ENCODE assay signal across 10 mouse cellular contexts in the genomic region with DNA sequence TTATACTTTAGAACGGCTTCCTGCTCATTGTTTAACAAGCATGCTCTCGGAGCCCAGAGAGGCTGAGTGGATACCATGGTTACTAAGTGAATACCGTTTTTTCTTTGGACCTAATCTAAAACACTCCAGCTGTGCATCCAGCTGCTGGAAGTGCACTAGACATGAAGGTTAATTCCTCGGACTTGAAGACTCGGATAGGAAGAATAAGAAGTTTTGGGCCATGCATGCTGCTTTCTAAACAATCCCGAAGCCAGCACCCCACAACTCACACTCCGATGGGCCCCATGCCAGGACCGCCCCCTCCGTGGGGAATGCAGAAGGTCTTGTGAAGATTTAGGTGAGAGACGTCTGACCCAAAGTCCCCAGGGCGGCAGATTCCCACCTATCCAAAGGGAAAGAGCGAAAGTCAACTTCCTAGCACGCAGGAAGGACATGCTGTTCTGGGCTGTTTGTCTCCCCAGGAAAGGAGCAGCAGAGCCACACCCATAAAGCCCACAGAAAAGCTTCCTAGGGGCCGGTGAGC.
DNase-seq lines count a peak whose midpoint lies in the region; ATAC-seq lines count a peak whose summit lies in the region.
"Had no signal": no experiment of that assay in that cellular context is flagged by ENCODE, and none has a peak within 500 bp of the region (broad histone marks: within the 10 kb centered on the region; RNA-seq: fewer than 3 reads in every experiment).

No protein-coding gene starts in this region.

- peaks cover 36% of the 10 kb centered on the region for H3K4me1 ChIP-seq in neural tube, embryonic 13.5 days (replicated peaks)
- peaks cover 4% of the 10 kb centered on the region for H3K4me1 ChIP-seq in intestine, embryonic 15.5 days (replicated peaks)
- peaks cover 8% of the 10 kb centered on the region for H3K4me1 ChIP-seq in stomach, embryonic 15.5 days

- H3K36me3 ChIP-seq in neural tube, embryonic 13.5 days = no peaks in the 10 kb centered on the region
- no peaks in the 10 kb centered on the region for H3K36me3 ChIP-seq in intestine, embryonic 15.5 days
- H3K36me3 ChIP-seq in stomach, embryonic 15.5 days = no peaks in the 10 kb centered on the region
- H3K36me3 ChIP-seq: liver, embryonic 15.5 days had no signal

- no peak overlapping the region for H3K4me3 ChIP-seq in neural tube, embryonic 13.5 days
- no peak overlapping the region for H3K4me3 ChIP-seq in intestine, embryonic 15.5 days (replicated peaks)
- peak overlapping the region; percentile 11; the same call in 1 of the 2 replicates for H3K4me3 ChIP-seq in stomach, embryonic 15.5 days (replicated peaks)
- H3K4me3 ChIP-seq: liver, embryonic 15.5 days had no signal

- H3K9ac ChIP-seq in neural tube, embryonic 13.5 days = no peak overlapping the region
- H3K9ac ChIP-seq in intestine, embryonic 15.5 days = no peak overlapping the region
- H3K9ac ChIP-seq in stomach, embryonic 15.5 days = no peak overlapping the region
- H3K9ac ChIP-seq: liver, embryonic 15.5 days had no signal

- 0 out of 2 replicates have a peak overlapping the region, but pooled peaks have one; percentile 3 for H3K27ac ChIP-seq in neural tube, embryonic 13.5 days (replicated peaks)
- H3K27ac ChIP-seq in intestine, embryonic 15.5 days = no peak overlapping the region
- peak overlapping the region; percentile 1; the same call in 1 of the 2 replicates for H3K27ac ChIP-seq in stomach, embryonic 15.5 days
- H3K27ac ChIP-seq: liver, embryonic 15.5 days had no signal

- H3K4me2 ChIP-seq in neural tube, embryonic 13.5 days = no peak overlapping the region
- peak overlapping the region; percentile 46 for H3K4me2 ChIP-seq in intestine, embryonic 15.5 days (replicated peaks)
- H3K4me2 ChIP-seq in stomach, embryonic 15.5 days = peak overlapping the region; percentile 42
- H3K4me2 ChIP-seq: liver, embryonic 15.5 days had no signal

- no peaks in the 10 kb centered on the region for H3K9me3 ChIP-seq in neural tube, embryonic 13.5 days
- no peaks in the 10 kb centered on the region for H3K9me3 ChIP-seq in intestine, embryonic 15.5 days
- no peaks in the 10 kb centered on the region for H3K9me3 ChIP-seq in stomach, embryonic 15.5 days
- H3K9me3 ChIP-seq: liver, embryonic 15.5 days had no signal

- no peaks in the 10 kb centered on the region for H3K27me3 ChIP-seq in neural tube, embryonic 13.5 days
- no peaks in the 10 kb centered on the region for H3K27me3 ChIP-seq in intestine, embryonic 15.5 days (replicated peaks)
- no peaks in the 10 kb centered on the region for H3K27me3 ChIP-seq in stomach, embryonic 15.5 days (replicated peaks)
- H3K27me3 ChIP-seq: liver, embryonic 15.5 days had no signal

- ATAC-seq in neural tube, embryonic 13.5 days (ENCODE audit: low read depth) = no peak
- ATAC-seq in intestine, embryonic 15.5 days = 0 out of 2 replicates have a peak, but pooled peaks have one; percentile 49
- no peak for ATAC-seq in stomach, embryonic 15.5 days (ENCODE audit: insufficient read depth, low FRiP score, low read depth)

- peak; percentile 23 for DNase-seq in adrenal gland, postnatal 14 days
- no peak for DNase-seq in adrenal gland, postnatal 25 days
- DNase-seq in neural tube, embryonic 10.5 days (ENCODE audit: extremely low spot score, low spot score) = no peak
- DNase-seq in thymus, postnatal 4 days = no peak
- no peak for DNase-seq in adrenal gland, postnatal 10 days
- DNase-seq: cerebellum, adult 9-11 months had no signal

- 42% methylated on average over 14 of the region's 14 CpGs for WGBS in neural tube, embryonic 13.5 days
- WGBS in intestine, embryonic 15.5 days = 35% methylated on average over 14 of the region's 14 CpGs
- 18% methylated on average over 14 of the region's 14 CpGs for WGBS in stomach, embryonic 15.5 days
